Mouse (Mus musculus): Measurements from ENCODE around the gene Six3. TPM values are rescaled to one million over a fixed set of nuclear protein-coding genes. Genes with fewer than 3 reads are reported as not detected.

The Six3 gene
- total RNA-seq, 2 experiments from 2014 or later, result not detected

DNA sequence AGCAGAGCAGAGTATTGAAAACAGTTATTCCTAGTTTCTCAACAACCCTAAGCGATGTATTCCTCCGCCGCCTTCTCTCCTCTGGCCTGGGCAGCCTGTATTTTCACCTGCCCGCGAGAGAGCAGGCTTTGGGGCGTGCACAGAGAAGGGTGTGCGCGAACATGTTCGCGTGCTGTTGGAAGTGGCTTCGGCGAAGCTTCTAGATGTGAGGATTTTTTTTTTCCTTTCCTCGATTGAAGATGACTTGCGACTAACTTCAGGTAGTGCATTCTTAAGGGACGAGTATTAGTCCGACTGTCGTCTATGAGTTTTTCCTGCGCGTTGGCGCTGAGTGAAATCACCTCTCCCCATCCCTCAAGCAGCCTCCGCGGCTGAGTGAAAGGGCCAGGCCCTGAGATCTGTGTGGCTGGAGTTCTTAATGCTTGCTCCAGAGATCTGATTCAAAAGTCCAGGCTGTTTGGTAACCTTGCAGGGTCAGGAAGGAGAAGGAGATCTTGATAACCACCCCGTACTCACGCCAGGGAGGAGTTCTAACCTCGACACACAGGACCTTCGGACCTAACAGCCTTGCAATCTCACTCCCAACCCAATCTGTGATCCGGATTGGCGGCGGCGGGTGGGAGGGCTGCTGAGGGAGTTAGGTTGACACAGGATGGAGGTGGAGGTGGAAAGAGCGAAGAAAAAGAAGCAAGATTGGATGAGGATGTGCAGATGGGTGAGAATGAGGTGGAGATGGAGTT is 712 bp upstream of the Six3 start:
- no peak for DNase-seq

DNA sequence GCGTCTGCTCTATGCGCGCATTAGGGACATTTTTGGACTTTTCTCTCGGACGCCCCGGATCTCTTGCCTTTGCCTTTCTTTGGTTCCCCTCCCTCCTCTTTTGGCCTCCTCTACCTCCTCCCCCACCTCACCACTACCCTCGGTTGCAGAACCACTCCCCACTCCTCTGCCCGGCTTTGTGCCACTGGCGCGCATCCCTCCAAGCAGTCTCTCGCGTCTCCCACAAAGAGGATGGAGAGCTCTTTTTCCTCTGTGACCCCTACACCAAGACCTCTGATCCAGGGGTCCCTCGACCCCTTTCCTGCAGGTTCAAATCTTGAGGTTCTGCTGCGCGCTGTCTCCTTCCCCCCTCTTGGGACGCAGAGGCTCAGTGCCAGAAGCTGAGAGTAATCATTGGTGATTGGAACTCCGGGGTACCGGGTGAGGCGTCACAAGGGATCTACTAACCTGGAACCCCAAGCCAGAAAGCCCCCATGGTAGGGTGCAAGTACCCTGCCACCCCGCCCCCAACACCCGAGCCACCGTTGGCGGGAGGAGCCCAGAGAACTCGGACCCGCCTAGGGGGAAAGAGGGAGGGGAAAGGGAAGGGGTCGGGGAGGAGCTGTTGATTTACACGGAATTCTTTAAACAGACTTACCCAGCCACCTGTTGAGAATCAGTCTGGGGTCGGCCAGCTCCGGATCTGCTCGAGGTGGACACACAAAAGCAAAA is 758 bp downstream of the Six3 start:
- no peak for DNase-seq

DNA sequence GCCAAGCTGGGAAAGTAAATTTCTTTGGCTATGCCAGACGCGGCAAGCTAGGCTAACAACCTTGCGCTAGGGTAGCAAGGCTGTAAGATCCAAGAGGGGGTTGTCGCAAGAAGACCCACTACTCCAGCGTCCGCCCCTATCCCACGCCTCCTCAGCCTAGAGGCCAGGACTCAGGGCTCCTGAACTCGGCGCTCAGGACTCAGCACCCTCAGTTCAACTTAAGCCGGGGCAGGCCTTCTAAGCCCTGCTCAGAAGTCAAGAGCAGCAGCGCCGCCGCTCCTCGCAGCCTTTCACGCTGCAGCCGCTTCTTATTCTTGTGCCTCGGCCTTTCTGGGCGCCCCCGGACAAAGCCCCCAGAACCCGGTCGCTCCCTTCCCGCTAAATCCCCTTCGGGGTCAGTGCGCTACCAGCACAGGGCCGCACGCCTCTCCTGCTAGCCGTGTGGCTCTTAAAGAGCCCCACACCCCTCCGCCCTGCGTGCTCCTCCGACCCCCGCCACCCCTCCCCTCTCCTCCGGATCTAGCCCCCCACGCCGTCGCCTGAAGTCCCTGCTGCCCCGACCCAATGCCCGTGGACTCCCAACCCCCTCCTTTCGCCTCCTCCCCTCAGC is 1.4 kb downstream of the Six3 start:
- DNase-seq, result no peak

DNA sequence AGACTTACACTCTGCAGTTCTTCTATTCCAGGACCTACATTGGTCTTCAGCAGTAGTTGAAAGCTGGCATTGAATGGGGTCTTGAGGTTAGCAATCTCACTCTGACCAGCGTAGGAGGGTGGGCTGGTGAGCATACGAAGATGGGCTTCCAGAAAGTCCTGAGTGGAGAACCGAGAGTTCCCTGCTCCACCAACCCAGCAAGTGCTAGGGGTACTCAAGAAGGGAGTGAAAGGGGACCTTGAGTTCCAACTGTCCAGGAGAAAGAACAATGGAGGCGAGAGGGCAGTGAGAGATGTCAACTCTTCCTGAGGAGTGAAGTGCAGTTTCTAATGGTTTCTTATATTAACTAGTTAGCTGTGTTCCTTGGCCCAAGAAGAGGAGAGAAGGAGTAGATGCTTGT is 2.2 kb downstream of the Six3 start:
- no peak for DNase-seq

DNA sequence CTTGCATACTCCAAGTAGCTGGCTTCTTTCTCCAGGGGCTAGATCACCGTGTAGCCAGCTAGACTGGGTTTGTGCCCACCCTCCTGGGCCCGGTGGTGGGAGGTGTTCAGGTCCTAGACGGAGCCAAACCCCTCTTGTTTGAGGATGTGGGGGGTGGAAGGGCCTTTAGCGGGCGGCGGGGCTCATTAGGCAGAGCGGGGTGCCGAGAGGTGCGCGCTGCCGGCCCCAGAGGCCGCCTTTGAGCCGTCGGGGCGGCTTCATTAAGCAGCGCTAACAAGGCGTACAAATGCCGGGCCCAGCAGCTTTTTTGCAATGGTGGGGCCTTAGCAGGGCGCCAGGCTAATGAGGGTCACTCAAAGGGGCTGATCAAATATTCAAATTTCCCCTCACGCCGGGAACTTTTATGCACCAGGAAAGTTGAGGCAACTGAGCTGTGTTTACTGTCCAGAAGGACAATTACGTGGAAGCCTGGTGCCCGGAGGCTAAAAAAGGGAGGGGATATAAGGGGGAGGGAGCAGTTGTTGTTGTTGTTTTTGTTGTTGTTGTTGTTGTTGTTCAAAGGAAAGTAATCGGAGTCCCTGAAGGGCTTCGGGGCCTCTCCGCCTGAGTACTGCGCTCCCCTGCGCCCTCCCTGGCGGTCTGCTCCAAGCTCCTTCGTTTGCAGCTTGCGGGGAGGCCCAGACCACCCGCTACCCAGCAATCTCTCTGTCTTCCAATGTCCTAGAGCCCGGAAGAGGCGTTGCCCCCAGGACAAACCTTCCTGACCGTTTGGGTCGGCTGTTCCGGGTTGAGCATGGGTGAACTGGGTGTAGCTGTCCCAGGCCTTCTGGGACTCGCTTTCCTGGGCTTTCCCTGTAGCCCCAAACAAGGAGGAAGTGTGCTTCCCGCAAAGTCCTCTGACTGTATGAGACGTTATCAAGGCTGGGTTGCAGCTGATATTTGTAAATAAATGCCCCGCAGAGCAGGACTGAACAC is 3.4 kb downstream of the Six3 start:
- DNase-seq, result no peak

DNA sequence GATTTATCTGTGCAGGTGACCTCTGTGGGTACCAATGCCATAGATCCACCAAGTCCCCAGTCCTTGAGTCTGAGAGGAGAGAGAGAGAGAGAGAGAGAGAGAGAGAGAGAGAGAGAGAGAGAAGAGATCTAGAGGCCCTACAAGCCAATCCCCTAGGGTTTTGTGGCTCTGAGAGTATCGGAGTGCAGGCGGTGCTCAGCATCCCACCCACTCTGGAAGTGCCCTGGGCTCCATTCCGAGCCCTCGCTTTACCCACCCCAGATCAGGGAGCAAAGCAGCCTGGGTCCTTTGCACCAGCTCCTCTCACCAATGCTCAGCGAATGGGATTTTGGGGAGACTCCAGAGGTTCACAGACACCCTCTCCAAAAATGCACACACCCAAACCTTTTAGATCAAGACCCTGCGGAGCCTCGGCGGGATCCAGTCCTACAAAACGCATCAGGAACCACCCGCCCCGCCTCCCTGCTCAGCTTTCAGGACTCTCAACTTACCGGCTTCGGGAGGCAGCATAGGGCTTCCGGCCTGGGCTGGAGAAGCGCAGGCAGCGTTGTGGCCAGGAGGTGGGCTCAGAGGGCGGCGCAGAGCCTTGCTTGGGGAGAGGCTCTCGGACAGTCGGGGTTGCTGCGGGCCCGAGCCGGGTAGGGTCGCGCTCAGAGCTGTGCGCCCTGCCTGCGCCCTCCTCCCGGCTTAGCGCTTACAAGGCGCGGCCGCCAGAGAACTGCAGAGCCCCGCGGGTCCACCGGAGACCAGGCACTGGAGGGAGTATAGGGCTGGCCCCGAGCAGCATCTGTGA is 4.4 kb downstream of the Six3 start:
- DNase-seq, result no peak

DNA sequence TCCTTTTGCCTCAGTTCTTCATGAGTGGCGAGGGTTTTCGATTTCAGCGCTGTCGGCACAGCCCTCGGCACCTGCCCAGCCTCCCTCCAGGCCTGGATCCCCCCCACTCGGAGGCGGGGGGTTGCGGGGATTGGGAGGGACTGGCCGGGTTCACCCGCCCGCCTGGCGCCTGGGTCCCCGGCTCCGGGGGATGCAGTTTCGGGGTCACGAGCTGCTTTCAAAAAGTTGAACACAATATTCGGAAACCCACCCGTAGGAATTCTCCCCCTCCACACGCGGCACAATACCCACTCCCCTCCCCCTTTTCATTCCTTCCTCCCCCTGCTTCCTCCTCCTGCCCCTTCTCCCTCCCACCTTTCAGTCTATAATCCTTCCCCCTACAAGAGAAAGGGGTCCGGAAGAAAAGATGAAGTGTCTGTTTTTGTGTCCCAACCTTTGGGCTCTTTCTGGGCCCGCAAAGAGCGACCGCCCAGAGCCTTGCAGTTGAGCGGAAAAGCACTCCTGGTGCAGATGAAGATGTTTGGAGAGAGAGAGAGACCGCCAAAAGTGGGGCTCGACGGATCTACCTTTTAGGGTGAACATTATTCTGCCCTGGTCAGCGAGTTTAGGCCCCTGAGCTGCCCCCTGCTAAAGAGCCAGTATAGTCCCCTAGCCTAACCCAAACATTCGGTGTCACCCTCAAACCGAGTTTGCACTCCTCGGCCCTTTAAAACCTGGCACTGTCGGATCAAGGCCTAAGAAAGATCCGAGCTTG is 5.1 kb downstream of the Six3 start:
- no peak for DNase-seq

DNA sequence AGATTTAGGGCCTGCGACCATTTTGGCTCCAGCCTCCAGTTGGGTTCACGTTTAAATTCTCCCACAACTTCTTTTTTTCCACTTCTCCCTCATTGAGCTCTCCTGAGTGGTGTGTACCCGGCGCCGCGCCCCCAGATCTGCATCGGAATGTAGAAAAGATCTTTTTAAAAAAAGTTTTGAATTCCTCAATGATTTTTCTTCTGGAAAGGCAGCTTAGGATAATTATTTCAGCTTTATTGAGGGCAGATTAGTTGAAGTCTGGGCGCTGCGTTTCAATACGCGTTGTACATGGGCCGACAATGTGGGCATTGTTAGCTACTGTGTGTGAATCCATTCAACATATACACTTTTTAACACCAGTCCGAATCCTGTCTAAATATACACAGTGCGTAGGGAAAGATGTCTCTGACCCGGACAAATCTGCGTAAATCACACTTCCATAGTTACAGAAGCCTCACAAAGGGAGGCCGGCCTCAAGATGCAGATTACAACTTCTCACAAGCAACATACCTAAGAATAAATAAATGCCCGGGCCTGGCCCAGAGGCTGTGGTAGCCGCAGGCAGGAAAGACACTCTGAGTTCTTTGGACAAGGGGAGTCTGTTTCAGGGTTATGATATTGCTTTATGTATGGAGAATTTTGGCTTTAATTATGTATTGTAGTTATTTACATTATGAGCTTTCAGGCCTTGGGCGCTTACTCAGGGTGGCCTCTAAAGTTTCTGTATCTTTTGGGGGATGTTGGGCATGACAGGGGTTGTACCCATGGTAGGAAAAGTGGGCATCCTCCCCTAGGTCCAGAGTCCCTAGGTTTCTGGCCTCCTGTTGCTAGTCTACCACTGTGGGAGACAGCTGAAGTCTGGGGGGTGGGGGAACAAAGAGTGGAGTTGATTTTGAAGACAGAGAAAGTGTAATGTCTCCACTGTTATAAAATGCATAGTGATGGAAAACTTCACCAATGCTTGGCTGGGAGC is 6.0 kb downstream of the Six3 start:
- no peak for DNase-seq

DNA sequence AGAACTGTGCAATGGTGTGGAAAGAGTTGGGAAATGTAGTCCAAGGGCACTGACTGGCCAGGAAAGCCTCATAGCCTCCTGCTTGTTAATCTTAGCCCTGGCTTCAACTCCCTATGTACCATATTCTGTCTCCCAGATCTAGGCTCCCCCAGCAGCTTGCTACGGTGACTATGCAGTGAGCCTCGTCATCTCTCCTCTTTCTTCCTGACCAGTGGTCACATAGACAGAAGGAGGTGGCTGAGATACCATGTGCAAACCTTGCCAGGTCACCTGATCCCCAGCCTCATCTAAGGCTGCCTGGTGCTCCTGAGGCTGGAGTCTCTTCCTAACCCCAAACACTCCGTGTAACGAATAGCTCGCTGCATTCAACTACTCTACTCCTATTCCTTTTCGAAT is 6.7 kb downstream of the Six3 start:
- DNase-seq, result no peak

DNA sequence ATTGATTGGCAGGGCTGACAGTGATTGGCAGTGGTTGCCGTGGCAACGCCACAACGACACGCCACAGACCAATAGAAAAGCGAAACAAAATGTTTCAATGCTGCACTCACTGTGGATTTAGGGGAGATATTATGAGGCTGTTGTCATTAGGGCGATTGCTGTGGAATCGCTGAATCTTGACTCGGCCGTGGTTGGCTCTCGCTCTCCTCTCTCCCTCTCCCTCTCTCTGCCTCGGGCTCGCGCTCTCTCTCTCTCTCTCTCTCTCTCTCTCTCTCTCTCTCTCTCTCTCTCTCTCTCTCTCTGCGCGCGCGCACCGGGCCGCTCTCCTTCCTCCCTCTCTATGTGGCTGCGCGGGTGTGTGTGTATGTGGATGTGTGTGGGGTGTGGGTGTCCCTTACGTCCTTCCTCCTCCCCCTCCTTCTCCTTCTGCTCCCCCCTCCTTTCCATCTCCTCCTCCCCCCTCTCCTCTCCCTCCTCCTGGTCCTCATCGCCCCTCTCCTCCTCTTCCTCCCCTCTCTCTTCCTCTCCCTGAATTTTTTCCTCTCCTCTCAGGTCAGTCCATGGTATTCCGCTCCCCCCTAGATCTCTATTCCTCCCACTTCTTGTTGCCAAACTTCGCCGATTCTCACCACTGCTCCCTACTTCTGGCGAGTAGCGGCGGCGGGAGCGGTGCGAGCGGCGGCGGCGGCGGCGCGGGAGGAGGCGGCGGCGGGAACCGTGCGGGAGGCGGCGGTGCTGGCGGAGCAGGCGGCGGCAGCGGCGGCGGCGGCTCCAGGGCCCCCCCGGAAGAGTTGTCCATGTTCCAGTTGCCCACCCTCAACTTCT is 7.5 kb downstream of the Six3 start:
- DNase-seq, result no peak

DNA sequence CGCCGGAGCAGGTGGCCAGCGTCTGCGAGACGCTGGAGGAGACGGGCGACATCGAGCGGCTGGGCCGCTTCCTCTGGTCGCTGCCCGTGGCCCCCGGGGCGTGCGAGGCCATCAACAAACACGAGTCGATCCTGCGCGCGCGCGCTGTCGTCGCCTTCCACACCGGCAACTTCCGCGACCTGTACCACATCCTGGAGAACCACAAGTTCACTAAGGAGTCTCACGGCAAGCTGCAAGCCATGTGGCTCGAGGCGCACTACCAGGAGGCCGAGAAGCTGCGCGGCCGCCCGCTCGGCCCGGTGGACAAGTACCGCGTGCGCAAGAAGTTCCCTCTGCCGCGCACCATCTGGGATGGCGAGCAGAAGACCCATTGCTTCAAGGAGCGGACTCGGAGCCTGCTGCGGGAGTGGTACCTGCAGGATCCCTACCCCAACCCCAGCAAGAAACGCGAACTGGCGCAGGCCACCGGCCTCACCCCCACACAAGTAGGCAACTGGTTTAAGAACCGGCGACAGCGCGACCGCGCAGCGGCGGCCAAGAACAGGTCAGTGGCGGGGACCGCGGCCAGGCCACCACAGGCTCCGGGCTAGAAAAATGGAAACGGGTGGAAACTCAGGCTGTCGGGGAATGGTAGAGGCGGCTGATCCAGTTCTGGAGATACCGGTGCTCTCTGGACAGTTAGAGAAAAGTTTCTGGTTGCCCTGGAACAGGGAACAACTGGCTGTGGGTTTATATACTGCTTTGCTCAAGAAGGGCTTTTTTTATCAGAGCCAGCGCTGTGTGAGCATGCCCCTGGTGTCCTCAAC is 8.3 kb downstream of the Six3 start:
- DNase-seq, result no peak

DNA sequence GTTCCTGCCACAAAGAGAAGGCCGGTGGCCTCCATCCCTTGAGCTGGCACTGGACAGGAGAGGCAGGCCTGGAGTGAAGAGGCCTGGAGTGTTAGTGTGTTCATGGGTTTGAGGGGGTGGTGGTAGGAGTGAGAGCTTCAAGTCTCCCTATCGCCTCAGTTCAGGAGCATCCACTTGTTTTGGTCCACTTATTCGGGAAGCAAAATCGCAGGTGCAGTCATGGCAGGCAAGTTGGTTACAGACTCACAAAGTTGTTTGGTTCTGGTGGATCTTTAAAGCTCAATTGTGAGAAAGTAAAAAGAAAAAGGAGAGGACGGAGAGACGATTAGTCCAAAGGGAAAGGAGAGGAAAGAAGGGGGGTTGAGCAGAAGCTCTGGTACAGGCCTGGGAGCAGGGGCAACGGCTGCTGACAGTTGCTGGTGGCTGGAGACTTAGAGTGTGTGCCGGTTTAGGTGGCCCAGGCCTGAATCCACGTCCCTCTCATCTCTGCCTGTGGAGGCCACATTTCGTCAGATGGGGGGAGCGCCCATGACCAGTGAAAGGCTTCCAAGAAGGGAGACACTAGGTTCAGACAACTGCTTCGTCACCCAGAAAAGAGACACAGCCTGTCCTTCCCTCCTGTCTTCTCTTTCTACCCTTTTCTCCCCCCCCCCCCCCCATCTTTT is 9.2 kb downstream of the Six3 start:
- DNase-seq, result no peak

DNA sequence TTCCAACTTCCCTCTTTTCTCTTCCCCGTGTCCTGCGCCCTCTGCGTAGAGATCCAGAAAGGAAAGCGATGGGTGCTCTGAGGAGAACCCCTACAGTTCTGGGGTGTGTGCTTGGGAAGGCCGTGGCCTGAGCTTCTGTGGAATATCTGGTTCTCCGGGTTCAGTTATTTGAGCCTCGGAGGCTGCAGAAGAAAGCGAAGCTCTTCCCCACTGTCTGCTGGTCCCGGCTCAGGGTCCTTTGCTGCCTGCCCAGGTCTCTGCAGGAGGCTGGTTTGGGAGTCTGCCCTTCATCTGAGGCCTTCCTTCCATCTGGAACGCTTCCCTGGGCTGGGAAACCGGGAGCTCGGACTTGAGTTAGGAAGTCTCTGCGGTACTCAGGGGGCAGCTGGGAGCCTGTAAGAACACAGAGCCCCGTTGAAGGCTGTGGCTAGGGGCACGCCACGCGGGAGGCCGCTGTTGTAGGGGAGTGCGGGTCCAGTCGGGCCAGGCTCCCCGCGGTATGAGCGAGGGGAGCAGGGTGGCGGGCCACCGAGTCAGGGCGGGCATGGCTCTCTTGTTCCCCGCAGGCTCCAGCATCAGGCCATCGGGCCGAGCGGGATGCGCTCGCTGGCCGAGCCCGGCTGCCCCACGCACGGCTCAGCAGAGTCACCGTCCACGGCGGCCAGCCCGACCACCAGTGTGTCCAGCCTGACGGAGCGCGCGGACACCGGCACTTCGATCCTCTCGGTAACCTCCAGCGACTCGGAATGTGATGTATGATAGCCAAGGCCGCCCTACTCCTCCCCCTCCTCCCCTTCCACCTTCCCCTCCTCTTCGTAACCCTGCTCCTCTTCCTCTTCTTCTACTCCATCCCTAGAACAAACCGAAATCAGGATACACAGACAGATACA is 10.0 kb downstream of the Six3 start:
- DNase-seq, result no peak

DNA sequence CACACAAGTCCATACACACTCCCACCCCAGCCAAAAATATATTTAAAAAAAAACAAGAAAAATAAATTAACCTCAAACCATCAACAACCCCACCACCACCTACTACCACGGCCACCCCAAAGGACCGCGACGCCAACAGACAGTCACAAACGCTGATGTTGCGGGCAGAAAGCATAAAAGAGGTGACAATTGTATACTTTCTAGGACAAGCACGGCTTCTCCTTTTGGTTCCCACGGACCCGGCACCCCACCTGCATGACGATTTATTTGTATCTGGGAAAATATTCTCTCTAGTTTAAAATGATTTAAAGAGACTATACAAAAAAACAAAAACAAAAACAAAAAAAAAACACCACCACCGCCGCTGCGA is 10.6 kb downstream of the Six3 start:
- no peak for DNase-seq

DNA sequence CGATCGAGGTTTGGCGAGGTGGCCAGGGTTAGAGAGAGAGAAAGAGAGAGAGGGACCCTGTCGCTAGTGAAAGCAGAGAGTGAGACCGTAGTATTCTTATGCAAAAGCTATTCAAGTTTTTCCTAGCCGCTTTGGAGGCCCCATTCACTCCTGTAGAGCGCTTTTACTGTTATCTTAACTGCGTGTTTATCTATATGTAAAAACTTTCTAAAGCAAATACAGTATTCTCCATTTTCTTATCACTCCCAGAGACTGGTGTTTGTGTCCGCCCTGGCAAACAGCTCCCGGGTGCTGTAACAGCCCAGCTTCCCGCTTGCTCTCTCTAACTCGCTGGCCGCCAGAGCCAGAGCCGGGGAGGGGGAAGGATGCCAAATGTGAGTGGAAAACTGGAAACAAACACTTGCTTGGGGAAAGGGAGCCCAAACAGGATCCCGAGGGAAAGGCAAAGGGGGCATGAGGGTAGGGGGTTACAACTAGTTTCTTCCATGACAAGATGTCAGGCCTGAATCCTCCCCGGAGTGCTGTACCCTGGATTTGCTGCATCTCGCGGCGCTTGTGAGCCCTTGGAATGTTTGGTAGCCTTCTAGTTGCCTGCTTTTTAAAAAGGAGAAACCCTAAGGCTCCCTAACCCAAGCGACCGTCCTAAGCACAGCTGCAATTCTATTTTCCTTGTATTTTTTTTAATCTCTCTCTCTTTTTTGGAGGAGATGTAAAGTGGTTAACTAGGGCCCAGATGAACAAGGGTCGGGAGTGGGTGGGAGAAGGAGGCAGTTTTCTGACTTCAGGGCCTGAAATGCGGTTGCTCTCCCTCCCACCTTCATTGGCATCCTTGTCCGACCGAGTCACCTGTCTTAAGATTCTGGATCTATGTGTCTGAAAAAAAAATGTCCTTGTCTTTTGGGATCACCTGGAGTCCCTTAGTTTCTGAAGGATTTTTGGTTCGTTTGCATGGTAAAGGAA is 11.9 kb downstream of the Six3 start:
- no peak for DNase-seq

Measured in adrenal gland, postnatal 10 days (tissue).